Mouse (Mus musculus) heart, postnatal 4 days (tissue): ENCODE results near the gene Sbno2. TPM values are rescaled to one million over a fixed set of nuclear protein-coding genes. Genes with fewer than 3 reads are reported as not detected.

ENCODE experiments used
- DNase-seq: peaks from one replicate; pipeline ENCODE4 v3.0.0; 2021
- total RNA-seq, 2 experiments: library from RNA; stranded (reverse); gene quantifications; 2 replicates each; pipeline ENCODE4 v1.2.3; 2021

The Sbno2 gene
- total RNA-seq, 2 experiments from 2014 or later: 19.0 to 19.4 TPM

DNA sequence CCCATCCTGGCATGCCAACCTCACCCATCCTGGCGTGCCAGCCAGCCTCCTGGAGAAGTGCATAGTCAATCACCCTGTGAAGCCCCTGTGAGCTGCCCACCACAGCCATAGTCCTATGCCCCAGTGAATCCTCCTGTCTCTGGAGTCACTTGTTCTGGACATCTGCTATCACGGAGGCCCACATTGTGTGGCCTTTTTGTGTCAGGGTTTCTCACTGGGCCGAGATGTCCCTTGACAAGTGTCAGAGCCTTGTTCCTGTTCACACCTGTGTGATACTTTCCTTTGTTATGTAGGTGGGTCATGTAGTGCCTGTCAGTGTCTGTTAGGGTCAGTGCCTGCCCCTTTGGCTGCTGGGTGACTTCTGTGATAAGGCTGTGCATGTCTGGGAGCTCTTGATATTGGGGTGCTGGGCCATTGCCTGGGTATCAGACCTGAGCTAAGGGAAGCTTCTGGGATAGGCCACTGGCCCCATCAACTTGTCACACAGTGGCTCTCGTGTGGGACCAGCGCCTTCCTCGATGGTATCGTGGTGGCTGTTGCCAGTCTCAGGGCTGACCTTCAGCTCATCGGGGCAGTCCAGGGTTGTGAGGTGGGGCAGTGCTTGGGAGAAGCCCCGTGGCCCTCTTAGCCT is 18.7 kb upstream of the Sbno2 start:
- DNase-seq: no peak

- DNase-seq: no peak
Observed at GRCm38 (mm10) chr10:80121639-80122038, 16.3 kb upstream of the Sbno2 start.

DNA sequence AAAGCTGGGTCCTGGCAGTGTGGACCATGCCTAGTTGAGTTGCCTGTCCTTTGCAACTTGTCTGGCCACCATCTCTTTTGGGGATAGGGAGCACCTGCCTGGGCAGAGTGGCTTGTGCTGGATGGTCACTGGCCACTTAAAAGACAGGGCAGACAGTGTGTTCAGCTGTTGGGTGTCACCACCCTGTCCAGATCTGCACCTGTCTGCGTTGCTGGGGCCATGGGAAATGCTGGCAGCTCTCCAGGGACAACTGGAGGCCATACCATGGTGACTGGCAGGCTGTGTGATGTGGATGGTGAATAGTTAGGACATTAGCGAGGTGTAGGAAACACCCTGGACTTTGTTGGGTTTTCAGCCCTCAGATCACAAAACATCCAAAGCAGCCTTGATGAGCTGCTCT is 14.8 kb upstream of the Sbno2 start:
- no peak for DNase-seq

DNA sequence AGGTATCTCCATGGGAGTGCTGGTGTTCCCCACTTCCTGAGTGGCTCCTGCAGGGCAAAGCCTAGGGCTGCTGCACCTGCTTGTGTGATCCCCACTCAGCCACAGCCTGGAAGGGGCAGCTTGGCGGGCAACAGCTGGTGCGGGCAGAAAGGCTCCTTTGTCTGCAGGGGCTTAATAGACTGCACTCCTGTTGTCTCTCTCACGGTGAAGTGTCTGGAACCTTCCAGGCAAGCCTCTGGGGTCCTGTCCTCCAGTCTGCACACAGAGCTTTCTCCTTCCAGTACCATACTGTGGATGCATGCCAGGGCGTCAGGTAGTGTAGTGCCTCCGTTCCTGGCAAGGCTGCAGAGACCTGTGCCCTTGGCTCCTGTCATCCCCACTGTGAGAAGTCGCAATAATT is 13.2 kb upstream of the Sbno2 start:
- no peak for DNase-seq

- DNase-seq: no peak
Observed at GRCm38 (mm10) chr10:80117736-80118135, 12.4 kb upstream of the Sbno2 start.

- peak; percentile 71 for DNase-seq
Observed at GRCm38 (mm10) chr10:80116927-80117691, 11.7 kb upstream of the Sbno2 start.

DNA sequence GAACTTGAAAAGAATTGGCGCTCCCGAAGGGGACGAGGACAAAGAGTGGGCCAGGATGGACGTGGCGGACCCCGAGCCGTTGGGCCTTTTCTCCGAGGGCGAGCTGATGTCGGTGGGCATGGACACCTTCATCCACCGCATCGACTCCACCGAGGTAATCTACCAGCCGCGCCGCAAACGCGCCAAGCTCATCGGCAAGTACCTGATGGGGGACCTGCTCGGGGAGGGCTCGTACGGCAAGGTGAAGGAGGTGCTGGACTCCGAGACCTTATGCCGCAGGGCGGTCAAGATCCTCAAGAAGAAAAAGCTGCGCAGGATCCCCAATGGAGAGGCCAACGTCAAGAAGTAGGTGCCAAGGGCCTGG is 11.2 kb upstream of the Sbno2 start:
- peak; percentile 43 for DNase-seq

DNA sequence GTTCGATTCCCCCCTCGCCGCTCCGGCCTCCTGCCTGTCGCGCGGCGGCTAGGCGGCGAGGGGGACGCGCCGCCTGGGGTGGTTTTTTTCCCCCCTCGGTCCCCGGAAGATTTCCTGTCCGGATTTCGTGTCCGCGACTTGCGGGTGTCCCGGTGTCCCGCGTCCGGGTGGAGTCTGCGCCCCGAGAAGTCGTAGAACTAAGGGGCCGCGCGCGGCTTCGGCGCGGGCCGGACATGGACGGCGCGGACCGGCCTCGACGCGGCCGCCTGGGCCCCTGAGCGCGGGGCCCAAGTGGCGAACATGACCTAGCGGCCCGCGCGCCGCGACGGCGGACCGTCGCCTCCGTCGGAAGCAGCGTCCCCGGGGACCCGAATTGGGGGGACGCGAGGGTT is 10.6 kb upstream of the Sbno2 start:
- no peak for DNase-seq

- peak; percentile 100 for DNase-seq
Observed at GRCm38 (mm10) chr10:80115290-80115943, 10.0 kb upstream of the Sbno2 start, which contains the start of gene Stk11. TSS of gene Stk11 (plus strand) at chr10:80115803.

GRCm38 (mm10) chr10:80114341-80115284 is 9.2 kb upstream of the Sbno2 start:
- DNase-seq: peak; percentile 96

DNA sequence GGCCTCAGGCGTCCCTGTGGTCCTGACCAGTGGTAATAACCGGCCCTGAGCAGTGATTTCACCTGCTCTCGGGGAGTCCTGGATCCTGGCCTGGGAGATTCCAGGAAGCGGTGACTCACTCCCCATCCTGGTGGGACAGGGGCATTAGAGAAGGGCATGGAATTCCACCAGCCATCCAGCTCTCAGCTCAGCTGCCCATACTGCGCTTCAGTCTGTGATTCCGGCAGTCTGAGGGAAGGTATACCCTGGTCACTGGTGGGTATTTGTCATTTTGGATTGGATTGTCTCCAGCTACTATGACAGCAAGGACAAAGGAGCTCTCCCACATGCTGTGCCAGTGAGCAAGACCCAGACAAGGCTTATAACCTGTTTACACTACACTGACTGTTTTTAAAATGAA is 2.3 kb upstream of the Sbno2 start:
- DNase-seq: no peak

GRCm38 (mm10) chr10:80105926-80106325 is 555 bp upstream of the Sbno2 start:
- no peak for DNase-seq

DNA sequence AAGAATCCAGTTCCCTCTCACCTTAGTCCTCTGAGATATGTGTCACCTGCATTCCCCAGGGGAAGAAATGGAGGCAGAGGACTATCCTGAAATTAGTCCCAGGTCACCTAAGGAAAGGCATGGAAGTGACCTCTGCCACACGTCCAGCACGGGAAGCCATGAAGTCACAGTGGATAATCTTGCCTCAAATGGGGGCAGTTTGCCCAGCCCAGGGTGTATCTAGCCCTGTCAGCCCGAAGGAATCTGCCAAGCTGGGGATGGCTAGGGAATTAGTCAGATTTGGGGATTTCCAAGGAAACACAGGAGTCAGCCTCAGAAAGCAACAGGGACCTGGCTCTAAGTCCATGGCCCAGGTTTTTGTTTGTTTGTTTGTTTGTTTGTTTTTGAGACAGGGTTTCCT is 1.2 kb downstream of the Sbno2 start:
- DNase-seq: no peak

- no peak for DNase-seq
Observed at GRCm38 (mm10) chr10:80103032-80103431, 2.3 kb downstream of the Sbno2 start.

DNA sequence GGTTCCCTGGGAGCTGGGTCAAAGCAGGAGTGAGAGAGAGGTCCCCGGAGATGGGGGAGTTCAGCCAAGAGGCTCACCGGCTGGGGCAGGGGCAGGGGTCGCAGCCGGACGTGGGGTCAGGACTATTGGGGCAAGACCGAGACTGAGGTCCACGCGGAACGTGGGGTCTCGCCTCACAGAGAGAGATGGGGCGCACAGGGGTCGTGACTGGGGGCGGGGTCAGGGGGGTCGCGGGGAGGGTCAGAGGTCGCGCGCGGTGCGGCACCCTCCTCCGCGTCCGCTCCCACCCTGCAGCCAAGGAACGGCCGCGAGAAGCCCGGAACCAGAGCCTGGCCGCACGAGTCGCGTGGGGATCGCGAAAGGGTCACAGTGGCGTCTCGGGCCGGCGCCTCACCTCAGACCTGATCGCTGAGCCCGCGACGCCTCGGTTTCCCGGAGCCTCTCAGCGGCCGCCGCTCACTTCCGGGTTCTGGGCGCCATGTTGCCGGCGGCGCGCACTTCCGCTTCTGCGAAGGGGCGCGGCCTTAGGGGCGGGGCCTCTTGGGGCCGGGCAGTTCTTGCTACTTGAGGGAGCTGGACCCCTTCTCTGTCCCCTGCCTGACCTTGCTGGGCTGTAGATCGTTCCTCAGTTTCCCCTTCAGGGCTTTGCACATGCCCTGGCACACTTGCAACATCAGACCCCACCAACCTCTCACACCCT is 3.0 kb downstream of the Sbno2 start:
- DNase-seq: peak; percentile 92

DNA sequence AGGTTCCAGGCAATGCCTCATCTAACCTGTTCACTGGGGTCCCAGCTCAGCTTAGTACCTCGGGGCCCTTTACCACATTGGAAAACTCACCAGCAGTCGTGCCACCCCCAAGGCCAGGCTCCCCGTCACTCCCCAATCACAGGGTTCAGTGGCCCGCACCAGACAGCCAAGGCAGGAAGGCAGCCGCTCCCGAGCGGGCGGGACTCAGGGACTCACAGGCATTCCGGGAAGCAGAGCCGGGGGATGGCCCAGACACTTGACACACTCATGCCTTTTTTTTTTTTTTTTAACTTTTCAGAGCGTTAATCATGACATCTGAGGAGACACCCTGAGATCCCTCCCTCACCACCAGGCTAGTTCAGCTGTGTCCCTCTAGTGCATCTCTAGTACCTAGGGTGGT is 4.4 kb downstream of the Sbno2 start:
- peak; percentile 52 for DNase-seq

- no peak for DNase-seq
Observed at GRCm38 (mm10) chr10:80098630-80099029, 6.7 kb downstream of the Sbno2 start.

- no peak for DNase-seq
Observed at GRCm38 (mm10) chr10:80097275-80097674, 8.1 kb downstream of the Sbno2 start.

- DNase-seq: peak; percentile 43
Observed at GRCm38 (mm10) chr10:80095547-80095946, 9.8 kb downstream of the Sbno2 start.

GRCm38 (mm10) chr10:80094684-80095083 is 10.7 kb downstream of the Sbno2 start:
- DNase-seq: no peak

GRCm38 (mm10) chr10:80094085-80094484 is 11.3 kb downstream of the Sbno2 start:
- DNase-seq: no peak

DNA sequence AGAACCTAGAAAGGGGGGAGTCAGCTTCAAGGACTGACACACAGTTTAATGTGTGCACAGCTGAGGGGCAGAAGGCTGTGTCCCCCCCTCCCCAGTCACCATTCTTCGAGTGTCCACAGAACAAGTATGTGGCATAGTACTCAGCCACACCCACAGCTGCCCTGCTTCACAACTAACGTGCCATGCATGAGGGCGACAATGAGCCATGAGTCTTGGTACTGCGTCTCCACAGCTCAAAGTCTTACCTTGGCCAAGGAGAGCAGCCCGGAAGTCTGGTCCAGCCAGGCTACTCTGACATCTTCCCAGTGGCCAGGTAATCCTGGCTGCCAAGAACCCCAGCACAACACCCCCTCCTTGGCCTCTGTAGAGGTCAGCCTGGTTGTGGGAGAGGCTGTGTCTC is 12.7 kb downstream of the Sbno2 start:
- DNase-seq: no peak
